Mouse (Mus musculus): ENCODE data around the gene Fam32a. TPM values are rescaled to one million over a fixed set of nuclear protein-coding genes. Genes with fewer than 3 reads are reported as not detected.

Gene Fam32a
- polyA plus RNA-seq, 1 experiment = 40.7 TPM

DNA sequence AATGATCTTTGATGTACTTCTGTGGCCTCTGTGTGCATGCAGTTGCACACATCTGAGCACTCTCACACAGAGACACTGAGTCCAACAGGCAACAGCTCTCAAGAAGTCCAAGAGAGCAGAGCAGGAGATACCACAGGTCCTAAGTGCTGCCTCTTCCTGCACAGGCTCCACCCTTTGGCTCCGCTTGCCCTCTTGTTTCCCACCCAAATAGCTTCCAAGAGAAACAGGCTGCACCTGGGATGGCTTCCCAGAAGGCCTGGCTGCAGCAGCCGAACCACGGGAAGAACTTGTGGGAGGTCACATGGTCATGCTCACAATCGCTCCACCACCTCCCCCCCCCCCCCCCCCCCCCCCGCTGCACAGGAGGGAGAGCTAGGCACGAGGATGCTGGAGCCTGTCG is 45.8 kb downstream of the Fam32a start:
- no peaks in the 10 kb centered on the region for H3K79me2 ChIP-seq (ENCODE audit: control insufficient read depth, insufficient read depth)
- no peak overlapping the region for H3K4me3 ChIP-seq (ENCODE audit: insufficient read depth, poor library complexity, severe bottlenecking)
- no peaks in the 10 kb centered on the region for H3K36me3 ChIP-seq (ENCODE audit: control insufficient read depth, insufficient read depth)
- no peak overlapping the region for H3ac ChIP-seq (ENCODE audit: control insufficient read depth, insufficient read length, low read depth)
- H3K79me3 ChIP-seq (ENCODE audit: low read depth) = no peaks in the 10 kb centered on the region
- TF ChIP-seq USF1 (IDR thresholded peaks at IDR 0.05; ENCODE audit: low read depth) (no peak), FOSL1 (IDR thresholded peaks at IDR 0.05; ENCODE audit: insufficient read depth, low read length, poor library complexity, severe bottlenecking) (no peak), MYOD1 (IDR thresholded peaks at IDR 0.05; ENCODE audit: control insufficient read depth, insufficient read length, low read depth) (no peak), MYOG (IDR thresholded peaks at IDR 0.05; ENCODE audit: control insufficient read depth, extremely low read depth, insufficient read length) (no peak), CEBPB (IDR thresholded peaks at IDR 0.05; ENCODE audit: low read depth) (no peak)
- peaks cover 5% of the 10 kb centered on the region for H3K27me3 ChIP-seq (ENCODE audit: control insufficient read depth, insufficient read depth, insufficient read length)

DNA sequence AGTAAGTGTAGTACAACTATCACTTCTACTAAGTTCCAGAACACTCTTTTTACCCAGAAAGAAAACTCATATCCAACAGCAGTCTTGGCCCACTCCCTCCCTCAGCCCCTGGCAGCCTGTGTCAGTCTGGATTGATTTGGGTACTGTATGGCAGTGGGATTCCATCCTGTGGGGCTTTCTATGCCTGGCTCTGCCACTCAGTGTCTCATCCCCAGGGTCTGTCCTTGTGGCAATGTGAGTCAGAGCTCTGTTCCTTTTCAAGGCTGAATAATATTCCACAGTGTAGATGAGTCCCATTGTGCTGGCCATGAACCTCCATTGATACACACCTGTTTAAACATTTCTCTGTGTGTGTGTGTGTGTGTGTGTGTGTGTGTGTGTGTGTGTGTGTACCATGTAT is 47.1 kb downstream of the Fam32a start:
- H3K4me3 ChIP-seq (ENCODE audit: insufficient read depth, poor library complexity, severe bottlenecking) = no peak overlapping the region
- no peaks in the 10 kb centered on the region for H3K79me3 ChIP-seq (ENCODE audit: low read depth)
- no peaks in the 10 kb centered on the region for H3K36me3 ChIP-seq (ENCODE audit: control insufficient read depth, insufficient read depth)
- no peak overlapping the region for H3ac ChIP-seq (ENCODE audit: control insufficient read depth, insufficient read length, low read depth)
- H3K27me3 ChIP-seq (ENCODE audit: control insufficient read depth, insufficient read depth, insufficient read length) = peaks cover 5% of the 10 kb centered on the region
- no peak for TF ChIP-seq CTCF (IDR thresholded peaks at IDR 0.05; ENCODE audit: control insufficient read depth, insufficient read depth, insufficient read length)
- TF ChIP-seq MYOD1 (IDR thresholded peaks at IDR 0.05; ENCODE audit: control insufficient read depth, insufficient read length, low read depth) = no peak
- no peak for TF ChIP-seq MAX (IDR thresholded peaks at IDR 0.05)
- no peak for TF ChIP-seq USF1 (IDR thresholded peaks at IDR 0.05; ENCODE audit: low read depth)
- TF ChIP-seq MYOG (IDR thresholded peaks at IDR 0.05; ENCODE audit: control insufficient read depth, extremely low read depth, insufficient read length) = no peak
- no peak for TF ChIP-seq CEBPB (IDR thresholded peaks at IDR 0.05; ENCODE audit: low read depth)
- no peak for TF ChIP-seq FOSL1 (IDR thresholded peaks at IDR 0.05; ENCODE audit: insufficient read depth, low read length, poor library complexity, severe bottlenecking)
- H3K79me2 ChIP-seq (ENCODE audit: control insufficient read depth, insufficient read depth) = no peaks in the 10 kb centered on the region

DNA sequence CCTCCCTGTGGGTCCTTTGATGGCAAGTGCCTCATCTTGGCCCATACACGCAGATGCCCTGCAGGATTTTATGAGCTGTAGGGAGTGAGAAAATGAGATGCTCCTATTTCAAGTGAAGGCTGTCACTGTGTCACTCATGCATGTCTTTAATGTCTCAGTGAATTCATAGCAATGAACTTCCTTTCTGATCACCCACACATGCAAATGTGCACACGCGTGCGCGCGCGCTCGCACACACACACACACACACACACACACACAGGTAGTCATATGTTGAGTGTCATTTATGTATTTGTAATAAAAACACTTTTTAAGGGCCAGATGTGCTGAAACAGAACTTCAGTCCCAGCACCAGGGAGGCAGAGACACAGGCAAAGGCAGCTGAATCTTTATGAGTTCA is 47.6 kb downstream of the Fam32a start:
- Histone ChIP-seq H3K79me2 (ENCODE audit: control insufficient read depth, insufficient read depth) (no peaks in the 10 kb centered on the region), H3K4me3 (ENCODE audit: insufficient read depth, poor library complexity, severe bottlenecking) (no peak overlapping the region), H3K36me3 (ENCODE audit: control insufficient read depth, insufficient read depth) (no peaks in the 10 kb centered on the region), H3K79me3 (ENCODE audit: low read depth) (no peaks in the 10 kb centered on the region), H3K27me3 (ENCODE audit: control insufficient read depth, insufficient read depth, insufficient read length) (peaks cover 5% of the 10 kb centered on the region), H3ac (ENCODE audit: control insufficient read depth, insufficient read length, low read depth) (no peak overlapping the region)
- TF ChIP-seq FOSL1 (IDR thresholded peaks at IDR 0.05; ENCODE audit: insufficient read depth, low read length, poor library complexity, severe bottlenecking) (no peak), CTCF (IDR thresholded peaks at IDR 0.05; ENCODE audit: control insufficient read depth, insufficient read depth, insufficient read length) (no peak), MAX (IDR thresholded peaks at IDR 0.05) (no peak), CEBPB (IDR thresholded peaks at IDR 0.05; ENCODE audit: low read depth) (no peak), USF1 (IDR thresholded peaks at IDR 0.05; ENCODE audit: low read depth) (no peak), MYOD1 (IDR thresholded peaks at IDR 0.05; ENCODE audit: control insufficient read depth, insufficient read length, low read depth) (no peak), MYOG (IDR thresholded peaks at IDR 0.05; ENCODE audit: control insufficient read depth, extremely low read depth, insufficient read length) (no peak)

DNA sequence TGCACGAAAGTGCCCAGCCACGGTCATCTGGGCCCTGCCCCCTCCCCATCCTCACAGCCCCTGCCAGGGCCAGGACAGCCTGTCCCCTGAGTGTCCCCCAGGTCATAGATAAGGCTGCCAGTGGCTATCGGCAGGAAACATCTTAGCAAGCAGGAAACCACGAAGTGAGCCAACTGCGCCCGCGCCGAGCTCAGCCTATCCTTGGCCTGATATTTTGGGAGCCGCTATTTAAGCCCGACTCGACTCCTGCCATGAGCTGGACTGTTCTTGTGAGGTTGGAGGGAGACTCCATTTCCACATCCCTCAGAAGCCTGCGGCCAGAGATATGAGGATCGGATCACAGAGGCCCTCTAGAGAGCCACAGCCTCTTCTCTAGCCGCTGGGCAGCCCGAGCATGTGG is 48.8 kb downstream of the Fam32a start:
- TF ChIP-seq MYOD1 (IDR thresholded peaks at IDR 0.05; ENCODE audit: control insufficient read depth, insufficient read length, low read depth) (no peak), CEBPB (IDR thresholded peaks at IDR 0.05; ENCODE audit: low read depth) (no peak), CTCF (IDR thresholded peaks at IDR 0.05; ENCODE audit: control insufficient read depth, insufficient read depth, insufficient read length) (no peak), FOSL1 (IDR thresholded peaks at IDR 0.05; ENCODE audit: insufficient read depth, low read length, poor library complexity, severe bottlenecking) (no peak), MAX (IDR thresholded peaks at IDR 0.05) (no peak), MYOG (IDR thresholded peaks at IDR 0.05; ENCODE audit: control insufficient read depth, extremely low read depth, insufficient read length) (no peak), USF1 (IDR thresholded peaks at IDR 0.05; ENCODE audit: low read depth) (no peak)
- Histone ChIP-seq H3K4me3 (ENCODE audit: insufficient read depth, poor library complexity, severe bottlenecking) (no peak overlapping the region), H3K79me2 (ENCODE audit: control insufficient read depth, insufficient read depth) (no peaks in the 10 kb centered on the region)

DNA sequence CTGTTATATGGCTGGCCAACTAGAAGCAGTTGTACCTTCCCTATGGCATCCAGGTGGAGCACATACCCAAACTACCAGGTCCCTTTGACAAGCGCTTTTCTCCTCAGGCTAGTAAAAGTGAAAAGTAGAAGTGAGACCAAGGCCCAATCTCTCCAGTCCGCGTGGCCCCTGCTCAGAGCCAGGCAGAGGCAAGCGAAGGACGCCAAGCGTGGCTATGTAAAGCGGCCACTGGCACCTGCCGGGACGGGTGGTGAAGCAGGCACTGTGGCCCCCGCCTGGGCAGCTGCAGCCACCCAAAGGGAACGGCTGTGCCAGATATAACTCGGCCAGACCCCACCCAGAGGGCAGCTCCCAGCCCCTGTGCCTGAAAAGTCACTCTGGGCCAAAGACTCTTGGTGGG is 51.1 kb downstream of the Fam32a start:
- H3K79me2 ChIP-seq (ENCODE audit: control insufficient read depth, insufficient read depth) = no peaks in the 10 kb centered on the region
- H3K27me3 ChIP-seq (ENCODE audit: control insufficient read depth, insufficient read depth, insufficient read length) = peaks cover 5% of the 10 kb centered on the region
- TF ChIP-seq FOSL1 (IDR thresholded peaks at IDR 0.05; ENCODE audit: insufficient read depth, low read length, poor library complexity, severe bottlenecking) (no peak), MYOD1 (IDR thresholded peaks at IDR 0.05; ENCODE audit: control insufficient read depth, insufficient read length, low read depth) (no peak), MAX (IDR thresholded peaks at IDR 0.05) (no peak), CEBPB (IDR thresholded peaks at IDR 0.05; ENCODE audit: low read depth) (no peak), MYOG (IDR thresholded peaks at IDR 0.05; ENCODE audit: control insufficient read depth, extremely low read depth, insufficient read length) (no peak), USF1 (IDR thresholded peaks at IDR 0.05; ENCODE audit: low read depth) (no peak), CTCF (IDR thresholded peaks at IDR 0.05; ENCODE audit: control insufficient read depth, insufficient read depth, insufficient read length) (no peak)
- H3K36me3 ChIP-seq (ENCODE audit: control insufficient read depth, insufficient read depth) = no peaks in the 10 kb centered on the region
- no peak overlapping the region for H3ac ChIP-seq (ENCODE audit: control insufficient read depth, insufficient read length, low read depth)
- no peak overlapping the region for H3K4me3 ChIP-seq (ENCODE audit: insufficient read depth, poor library complexity, severe bottlenecking)
- no peaks in the 10 kb centered on the region for H3K79me3 ChIP-seq (ENCODE audit: low read depth)

More for the DNA sequence above, 48.8 kb downstream of the Fam32a start:
- Histone ChIP-seq H3K36me3 (ENCODE audit: control insufficient read depth, insufficient read depth) (no peaks in the 10 kb centered on the region), H3ac (ENCODE audit: control insufficient read depth, insufficient read length, low read depth) (no peak overlapping the region), H3K27me3 (ENCODE audit: control insufficient read depth, insufficient read depth, insufficient read length) (peaks cover 5% of the 10 kb centered on the region), H3K79me3 (ENCODE audit: low read depth) (no peaks in the 10 kb centered on the region)

Measured in C2C12 (cell line).